Mouse (Mus musculus): ENCODE data around the gene Gpc4.

- no peak for TF ChIP-seq GATA1 (IDR thresholded peaks at IDR 0.05; ENCODE audit: borderline replicate concordance, low read length)
- TF ChIP-seq FLI1 (IDR thresholded peaks at IDR 0.05; ENCODE audit: low read length) = no peak
Measured at GRCm38 (mm10) chrX:52140316-52140715, 24.7 kb downstream of the Gpc4 start.
